Mouse (Mus musculus) heart, postnatal 0 days (tissue): ENCODE data around the gene Fcf1. TPM values are rescaled to one million over a fixed set of nuclear protein-coding genes. Genes with fewer than 3 reads are reported as not detected.

Source experiments
- ATAC-seq: fragments of 200-750 bp; cut with Nextera tagmentation; 2 replicates; pipeline ENCODE4 v1.8.0; 2017; ENCODE audit warnings: low read depth, moderate number of reproducible peaks, moderate library complexity; ENCODE audit not compliant: insufficient read depth
- DNase-seq: peaks from one replicate; pipeline ENCODE4 v3.0.0-alpha.2; 2016; ENCODE audit warnings: low spot score
- H3K27ac ChIP-seq: fragments of 300-500 bp; sonication (generic); 2 replicates; pipeline ENCODE4 v1.5.1; 2014; ENCODE audit warnings: low read depth, mild to moderate bottlenecking
- H3K27me3 ChIP-seq: fragments of 300-500 bp; sonication (generic); 2 replicates; pipeline ENCODE4 v1.6.1; 2014; ENCODE audit warnings: low read length, mixed read lengths; ENCODE audit not compliant: control insufficient read depth, insufficient read depth
- H3K36me3 ChIP-seq: fragments of 300-500 bp; sonication (generic); replicated peaks from 2 replicates; pipeline ENCODE4 v1.6.1; 2014; ENCODE audit warnings: low read length, mixed read lengths; ENCODE audit not compliant: control insufficient read depth, insufficient read depth
- H3K4me1 ChIP-seq: fragments of 300-500 bp; sonication (generic); 2 replicates; pipeline ENCODE4 v1.6.1; 2014; ENCODE audit warnings: antibody characterized with exemption; ENCODE audit not compliant: control insufficient read depth, insufficient read depth
- H3K4me2 ChIP-seq: fragments of 300-500 bp; sonication (generic); 2 replicates; pipeline ENCODE4 v1.6.1; 2014; ENCODE audit warnings: low read depth, mild to moderate bottlenecking, low read length, moderate library complexity
- H3K4me3 ChIP-seq: fragments of 300-500 bp; sonication (generic); 2 replicates; pipeline ENCODE4 v1.5.1; 2014; ENCODE audit warnings: low read depth, low read length
- H3K9ac ChIP-seq: fragments of 300-500 bp; sonication (generic); replicated peaks from 2 replicates; pipeline ENCODE4 v1.6.1; 2014; ENCODE audit warnings: low read depth, low read length, mixed read lengths
- H3K9me3 ChIP-seq: fragments of 300-500 bp; sonication (generic); replicated peaks from 2 replicates; pipeline ENCODE4 v1.6.1; 2016; ENCODE audit warnings: low read length; ENCODE audit not compliant: control insufficient read depth
- CTCF ChIP-seq: IDR thresholded peaks from 2 replicates; pipeline ENCODE4 v1.5.1; 2016; ENCODE audit warnings: antibody characterized with exemption, control low read depth, low read depth
- EP300 ChIP-seq: IDR thresholded peaks from 2 replicates; pipeline ENCODE4 v1.6.1; 2016; ENCODE audit warnings: antibody characterized with exemption, low read depth
- WGBS: fragments of 180-500 bp; shearing (Covaris S2); extraction: QIAGEN DNeasy Blood & Tissue Kit; methylation state at CpG from one replicate; pipeline ENCODE4 v1.1.7; 2014; 5-methylcytosine and 5-hydroxymethylcytosine counted together
- polyA plus RNA-seq: library from polyadenylated mRNA; unstranded; fragments of >200 nt; fragmentation: Nextera tagmentation; extraction: Ambion mirVana; gene quantifications from 2 replicates; pipeline ENCODE4 v1.2.1, GENCODE M21; 2015
- total RNA-seq: library from RNA; depleted of rRNA; stranded (reverse); fragments of >200 nt; gene quantifications from 2 replicates; pipeline ENCODE4 v1.2.3, GENCODE M21; 2014; ENCODE audit warnings: low replicate concordance

Fcf1 gene
- total and polyA plus RNA-seq, 2 experiments from 2014 or later, result 17.8 to 90.9 TPM

GRCm38 (mm10) chr12:84944150-84944812 is 26.4 kb upstream of the Fcf1 start:
- peaks cover 46% of the 10 kb centered on the region for H3K4me1 ChIP-seq
- no peaks in the 10 kb centered on the region for H3K27me3 ChIP-seq
- H3K4me2 ChIP-seq, result no peak overlapping the region
- DNase-seq (no peak), ATAC-seq (no peak)
- H3K4me3 ChIP-seq, result no peak overlapping the region
- no peaks in the 10 kb centered on the region for H3K9me3 ChIP-seq
- 40% methylated on average over 4 of the region's 4 CpGs for WGBS
- no peak overlapping the region for H3K9ac ChIP-seq
- H3K27ac ChIP-seq, result peak overlapping the region; percentile 94
- TF ChIP-seq CTCF, result no peak
- TF ChIP-seq EP300, result no peak
- peaks cover 33% of the 10 kb centered on the region for H3K36me3 ChIP-seq

GRCm38 (mm10) chr12:84944813-84945553 is 25.7 kb upstream of the Fcf1 start:
- Histone ChIP-seq H3K9ac (no peak overlapping the region), H3K4me3 (no peak overlapping the region), H3K36me3 (peaks cover 31% of the 10 kb centered on the region), H3K4me1 (peaks cover 48% of the 10 kb centered on the region), H3K9me3 (no peaks in the 10 kb centered on the region), H3K27me3 (no peaks in the 10 kb centered on the region), H3K4me2 (no peak overlapping the region), H3K27ac (peak overlapping the region; percentile 94)
- WGBS, result 75% methylated on average over 9 of the region's 9 CpGs
- TF ChIP-seq CTCF, result no peak
- TF ChIP-seq EP300, result no peak
- DNase-seq (no peak), ATAC-seq (no peak)

DNA sequence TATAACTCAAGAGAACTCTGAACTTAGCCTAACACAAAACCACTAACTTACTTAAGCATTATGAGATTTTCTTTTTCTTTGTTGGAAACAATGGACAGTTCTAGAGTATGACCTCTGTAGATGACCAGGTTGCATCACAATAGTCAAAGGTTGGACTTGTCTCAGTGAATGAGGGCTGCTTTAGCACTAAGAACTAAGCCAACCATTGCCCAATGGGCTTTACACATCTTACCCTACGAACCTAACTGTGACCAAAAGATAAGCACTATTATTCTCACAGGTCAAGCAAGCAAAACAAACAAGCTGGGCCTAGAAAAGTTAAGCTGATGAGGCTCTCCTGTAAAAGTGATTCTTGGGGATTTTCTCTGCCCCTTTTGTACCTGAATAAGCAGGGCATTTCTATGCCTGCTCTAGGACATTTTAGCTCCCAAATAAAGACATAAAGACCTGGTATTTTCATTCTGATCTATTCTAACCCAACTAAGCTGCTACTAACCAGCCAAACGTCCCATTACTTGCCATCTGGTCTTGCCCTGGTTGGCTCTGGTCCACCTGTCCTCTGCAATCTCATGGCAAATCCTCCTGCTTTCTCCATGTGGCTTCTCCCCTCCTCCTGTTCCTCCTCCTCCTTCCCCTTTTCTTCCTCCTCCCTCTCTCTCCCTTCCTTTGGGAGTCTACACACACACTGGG is 22.7 kb upstream of the Fcf1 start:
- no peak overlapping the region for H3K4me2 ChIP-seq
- 58% methylated on average over 2 of the region's 2 CpGs for WGBS
- no peak for ATAC-seq
- DNase-seq, result no peak
- no peaks in the 10 kb centered on the region for H3K9me3 ChIP-seq
- peaks cover 15% of the 10 kb centered on the region for H3K36me3 ChIP-seq
- TF ChIP-seq EP300 (no peak), CTCF (no peak)
- peaks cover 52% of the 10 kb centered on the region for H3K4me1 ChIP-seq
- no peak overlapping the region for H3K4me3 ChIP-seq
- no peaks in the 10 kb centered on the region for H3K27me3 ChIP-seq
- peak overlapping the region; percentile 70 for H3K27ac ChIP-seq
- no peak overlapping the region for H3K9ac ChIP-seq

- Histone ChIP-seq H3K27ac (peak overlapping the region; percentile 70), H3K9me3 (no peaks in the 10 kb centered on the region), H3K36me3 (peaks cover 15% of the 10 kb centered on the region), H3K4me1 (peaks cover 46% of the 10 kb centered on the region), H3K4me2 (no peak overlapping the region), H3K27me3 (no peaks in the 10 kb centered on the region), H3K4me3 (no peak overlapping the region), H3K9ac (no peak overlapping the region)
- WGBS, result 33% methylated on average over 6 of the region's 6 CpGs
- peak; percentile 67 for ATAC-seq
- peak; percentile 67 for DNase-seq
- no peak for TF ChIP-seq CTCF
- TF ChIP-seq EP300, result no peak
These were observed 22.0 kb upstream of the Fcf1 start for GRCm38 (mm10) chr12:84948584-84949285.

DNA sequence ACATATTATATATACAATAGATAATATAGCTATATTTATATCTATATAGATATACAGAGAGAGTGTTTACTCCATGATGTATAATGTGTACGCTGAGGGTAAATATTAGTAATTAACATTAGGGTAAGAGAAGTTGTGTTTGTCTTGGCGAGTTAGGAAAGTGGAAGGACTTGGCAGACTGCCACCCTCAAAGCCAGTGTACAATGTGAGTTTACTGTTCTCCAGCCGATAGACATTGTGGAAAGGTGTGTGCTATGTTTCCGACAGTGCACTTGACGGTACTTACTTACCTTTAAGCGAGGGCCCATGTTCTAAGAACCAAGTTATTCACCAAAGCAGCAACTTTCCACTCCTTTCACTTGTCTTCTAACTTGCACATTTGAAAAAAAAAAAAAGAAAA is 19.9 kb upstream of the Fcf1 start:
- no peak for TF ChIP-seq EP300
- no peak for TF ChIP-seq CTCF
- H3K9me3 ChIP-seq, result no peaks in the 10 kb centered on the region
- no peaks in the 10 kb centered on the region for H3K27me3 ChIP-seq
- H3K4me3 ChIP-seq, result no peak overlapping the region
- DNase-seq (no peak), ATAC-seq (no peak)
- peaks cover 15% of the 10 kb centered on the region for H3K36me3 ChIP-seq
- 47% methylated on average over 6 of the region's 6 CpGs for WGBS
- H3K4me2 ChIP-seq, result no peak overlapping the region
- 0 out of 2 replicates have a peak overlapping the region, but pooled peaks have one; percentile 39 for H3K27ac ChIP-seq
- H3K4me1 ChIP-seq, result peaks cover 29% of the 10 kb centered on the region
- no peak overlapping the region for H3K9ac ChIP-seq
